Mouse (Mus musculus) kidney, adult 18-20 months (tissue): ENCODE measurements around the gene Npc1l1.
A peak's percentile ranks its signal among the peaks of the same experiment; 100 is the strongest.

Experiments used
- DNase-seq: peaks from one replicate; pipeline ENCODE4 v3.0.0; 2021

The Npc1l1 gene

GRCm38 (mm10) chr11:6200570-6200969 is 29.4 kb downstream of the Npc1l1 start:
- DNase-seq = no peak

GRCm38 (mm10) chr11:6200087-6200569 is 29.8 kb downstream of the Npc1l1 start, which contains the start of gene Nudcd3:
Gene Nudcd3, minus strand, starts transcription at chr11:6200415.
- DNase-seq = peak; percentile 91

- no peak for DNase-seq
These were observed 30.4 kb downstream of the Npc1l1 start, which contains the start of gene A730071L15Rik for GRCm38 (mm10) chr11:6199410-6200086. Gene A730071L15Rik, plus strand, starts transcription at chr11:6200029.

- no peak for DNase-seq
These were observed 31.5 kb downstream of the Npc1l1 start for GRCm38 (mm10) chr11:6198449-6198848.

GRCm38 (mm10) chr11:6196780-6197179 is 33.2 kb downstream of the Npc1l1 start:
- DNase-seq = no peak

- DNase-seq = peak; percentile 89
These were observed 42.1 kb downstream of the Npc1l1 start for GRCm38 (mm10) chr11:6187878-6188277.

GRCm38 (mm10) chr11:6187399-6187798 is 42.5 kb downstream of the Npc1l1 start:
- DNase-seq = no peak

- no peak for DNase-seq
These were observed 45.6 kb downstream of the Npc1l1 start for GRCm38 (mm10) chr11:6184202-6184935.

GRCm38 (mm10) chr11:6183246-6183645 is 46.7 kb downstream of the Npc1l1 start:
- no peak for DNase-seq

GRCm38 (mm10) chr11:6180811-6181399 is 49.0 kb downstream of the Npc1l1 start:
- DNase-seq = no peak

GRCm38 (mm10) chr11:6179194-6179593 is 50.7 kb downstream of the Npc1l1 start:
- no peak for DNase-seq

GRCm38 (mm10) chr11:6178673-6179166 is 51.2 kb downstream of the Npc1l1 start:
- no peak for DNase-seq

GRCm38 (mm10) chr11:6177781-6178420 is 52.0 kb downstream of the Npc1l1 start:
- no peak for DNase-seq

- no peak for DNase-seq
These were observed 54.4 kb downstream of the Npc1l1 start for GRCm38 (mm10) chr11:6175506-6175905.

GRCm38 (mm10) chr11:6174719-6175118 is 55.2 kb downstream of the Npc1l1 start:
- DNase-seq = no peak

GRCm38 (mm10) chr11:6169041-6169663 is 60.8 kb downstream of the Npc1l1 start:
- DNase-seq = no peak

- DNase-seq = no peak
These were observed 63.6 kb downstream of the Npc1l1 start for GRCm38 (mm10) chr11:6166351-6166750.

GRCm38 (mm10) chr11:6165391-6166081 is 64.4 kb downstream of the Npc1l1 start:
- no peak for DNase-seq

- no peak for DNase-seq
These were observed 65.2 kb downstream of the Npc1l1 start for GRCm38 (mm10) chr11:6164781-6165180.

- no peak for DNase-seq
These were observed 66.2 kb downstream of the Npc1l1 start for GRCm38 (mm10) chr11:6163706-6164105.

GRCm38 (mm10) chr11:6163062-6163461 is 66.9 kb downstream of the Npc1l1 start:
- DNase-seq = no peak

- no peak for DNase-seq
These were observed 68.4 kb downstream of the Npc1l1 start for GRCm38 (mm10) chr11:6161549-6161948.
